Comparison of ENCODE assay signal across 7 mouse cellular contexts in the genomic region with DNA sequence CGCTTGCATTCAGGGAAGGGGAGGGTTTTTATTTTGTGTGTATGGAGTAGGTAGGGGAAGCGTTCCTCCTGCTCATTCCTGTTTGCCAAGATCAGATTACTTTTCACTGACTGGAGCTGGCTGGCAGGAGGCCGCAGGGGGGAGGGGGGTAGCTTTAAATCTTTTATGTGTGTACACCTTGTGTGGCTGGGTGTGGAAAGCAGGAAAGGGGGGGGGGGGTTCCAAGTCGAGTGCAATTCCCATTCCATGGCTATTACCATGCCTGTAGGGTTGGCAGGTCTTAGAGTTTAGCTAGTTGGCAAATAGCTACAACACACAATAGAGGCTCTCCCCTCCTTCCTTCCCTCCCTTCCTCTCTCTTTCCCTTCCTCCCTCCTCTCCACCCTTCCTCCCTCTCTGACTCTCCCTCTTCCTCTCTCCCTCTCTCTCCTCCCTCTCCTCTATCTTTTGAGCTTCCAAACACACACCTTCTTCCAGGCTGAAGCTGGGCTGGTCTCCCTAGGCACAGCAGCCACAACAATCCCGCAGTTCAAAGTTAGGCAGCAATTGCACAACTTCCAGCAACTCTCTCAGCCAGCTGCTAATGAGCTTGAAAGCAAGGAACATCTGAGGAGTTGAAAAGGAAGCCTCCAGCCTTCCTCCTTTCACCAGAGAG. TPM values are rescaled to one million over a fixed set of nuclear protein-coding genes. Genes with fewer than 3 reads are reported as not detected.
DNase-seq lines count a peak whose midpoint lies in the region; ATAC-seq and TF ChIP-seq lines count a peak whose summit lies in the region.

A gene (plus strand): TSS at position 416 of the 655 bp plus-strand sequence.

- H3K27ac ChIP-seq in forebrain, embryonic 13.5 days = no peak within 1 kb of the TSS
- H3K27ac ChIP-seq in hindbrain, embryonic 12.5 days = peak within 1 kb of the TSS; percentile 57; the same call in 1 of the 2 replicates
- H3K27ac ChIP-seq in limb, embryonic 14.5 days (replicated peaks; ENCODE audit: low read depth, low read length) = peak within 1 kb of the TSS; percentile 70
- no peak within 1 kb of the TSS for H3K27ac ChIP-seq in midbrain, postnatal 0 days (ENCODE audit: low read depth, low read length)

- peaks cover 7% of the 10 kb centered on the region; the same call in 1 of the 2 replicates for H3K4me1 ChIP-seq in forebrain, embryonic 13.5 days
- H3K4me1 ChIP-seq in hindbrain, embryonic 12.5 days = no peaks in the 10 kb centered on the region
- peaks cover 18% of the 10 kb centered on the region for H3K4me1 ChIP-seq in limb, embryonic 14.5 days (ENCODE audit: control insufficient read depth, insufficient read depth, low read length)
- H3K4me1 ChIP-seq in midbrain, postnatal 0 days (ENCODE audit: insufficient read depth, low read length) = no peaks in the 10 kb centered on the region

- H3K9me3 ChIP-seq in forebrain, embryonic 13.5 days (replicated peaks) = no peaks in the 10 kb centered on the region
- H3K9me3 ChIP-seq in hindbrain, embryonic 12.5 days (replicated peaks) = no peaks in the 10 kb centered on the region
- H3K9me3 ChIP-seq in limb, embryonic 14.5 days (ENCODE audit: control insufficient read depth, low read length) = no peaks in the 10 kb centered on the region
- H3K9me3 ChIP-seq in midbrain, postnatal 0 days (ENCODE audit: low read length) = no peaks in the 10 kb centered on the region

- TF ChIP-seq POLR2A in limb, embryonic 14.5 days (IDR thresholded peaks at IDR 0.05; ENCODE audit: borderline replicate concordance, extremely low read depth, insufficient read depth, insufficient read length) = no peak

- DNase-seq in embryo, embryonic 10.5 days (ENCODE audit: low spot score) = peak; percentile 62
- DNase-seq in limb, embryonic 14.5 days (ENCODE audit: low spot score) = peak; percentile 51
- no peak for DNase-seq in midbrain, postnatal 0 days (ENCODE audit: low spot score)
- DNase-seq in cerebellum, adult 9-11 months = no peak

- WGBS in forebrain, embryonic 13.5 days = 13% methylated on average over 5 of the region's 5 CpGs
- 8% methylated on average over 5 of the region's 5 CpGs for WGBS in hindbrain, embryonic 12.5 days
- WGBS in limb, embryonic 14.5 days = 3% methylated on average over 5 of the region's 5 CpGs
- WGBS in midbrain, postnatal 0 days = 16% methylated on average over 5 of the region's 5 CpGs

- H3K4me2 ChIP-seq in forebrain, embryonic 13.5 days = peak within 1 kb of the TSS; percentile 5; the same call in 1 of the 2 replicates
- H3K4me2 ChIP-seq in hindbrain, embryonic 12.5 days (replicated peaks) = peak within 1 kb of the TSS; percentile 22
- H3K4me2 ChIP-seq in limb, embryonic 14.5 days (replicated peaks; ENCODE audit: low read depth, low read length, severe bottlenecking) = peak within 1 kb of the TSS; percentile 41
- no peak within 1 kb of the TSS for H3K4me2 ChIP-seq in midbrain, postnatal 0 days (ENCODE audit: low read depth, low read length, poor library complexity, severe bottlenecking)

- no peak for TF ChIP-seq CTCF in midbrain, postnatal 0 days (IDR thresholded peaks at IDR 0.05)

- H3K4me3 ChIP-seq in forebrain, embryonic 13.5 days = no peak within 1 kb of the TSS
- H3K4me3 ChIP-seq in hindbrain, embryonic 12.5 days = peak within 1 kb of the TSS; percentile 20
- H3K4me3 ChIP-seq in limb, embryonic 14.5 days (replicated peaks; ENCODE audit: low read length) = peak within 1 kb of the TSS; percentile 28
- H3K4me3 ChIP-seq in midbrain, postnatal 0 days (ENCODE audit: low read depth, low read length) = 0 out of 2 replicates have a peak within 1 kb of the TSS, but pooled peaks have one; percentile 9

- no peak within 1 kb of the TSS for H3K9ac ChIP-seq in forebrain, embryonic 13.5 days
- H3K9ac ChIP-seq in hindbrain, embryonic 12.5 days = no peak within 1 kb of the TSS
- H3K9ac ChIP-seq in limb, embryonic 14.5 days (ENCODE audit: low read depth, low read length, severe bottlenecking) = peak within 1 kb of the TSS; percentile 49
- no peak within 1 kb of the TSS for H3K9ac ChIP-seq in midbrain, postnatal 0 days (replicated peaks; ENCODE audit: low read length, poor library complexity, severe bottlenecking)

- no peaks in the 10 kb centered on the region for H3K27me3 ChIP-seq in forebrain, embryonic 13.5 days
- no peaks in the 10 kb centered on the region for H3K27me3 ChIP-seq in hindbrain, embryonic 12.5 days
- H3K27me3 ChIP-seq in limb, embryonic 14.5 days (ENCODE audit: control insufficient read depth, insufficient read depth, low read length) = no peaks in the 10 kb centered on the region
- no peaks in the 10 kb centered on the region for H3K27me3 ChIP-seq in midbrain, postnatal 0 days (ENCODE audit: insufficient read depth, low read length)

- ATAC-seq in forebrain, embryonic 13.5 days = peak; percentile 83
- ATAC-seq in hindbrain, embryonic 12.5 days (ENCODE audit: low FRiP score) = peak; percentile 73
- ATAC-seq in limb, embryonic 14.5 days (ENCODE audit: low FRiP score, low read depth) = peak; percentile 88
- ATAC-seq in midbrain, postnatal 0 days (ENCODE audit: low FRiP score) = no peak; the same call in 1 of the 2 replicates
- no peak for ATAC-seq in inflammation-experienced regulatory T-cells, adult 6 months

- H3K36me3 ChIP-seq in forebrain, embryonic 13.5 days (ENCODE audit: poor library complexity, severe bottlenecking) = no peaks in the 10 kb centered on the region
- no peaks in the 10 kb centered on the region for H3K36me3 ChIP-seq in hindbrain, embryonic 12.5 days
- no peaks in the 10 kb centered on the region for H3K36me3 ChIP-seq in limb, embryonic 14.5 days (ENCODE audit: control insufficient read depth, insufficient read depth, low read length)
- H3K36me3 ChIP-seq in midbrain, postnatal 0 days (ENCODE audit: insufficient read depth, low read length) = no peaks in the 10 kb centered on the region

RNA-seq across cellular contexts. Expression of the gene that starts here (rescaled TPM):
- polyA plus RNA-seq in forebrain, embryonic 13.5 days (2015; fragmentation: Nextera tagmentation; extraction: Ambion mirVana) = 1.2 and 1.4 TPM in 2 replicates
- polyA plus RNA-seq in hindbrain, embryonic 12.5 days (2016; fragmentation: Nextera tagmentation; extraction: Ambion mirVana) = 2.5 and 2.9 TPM in 2 replicates
- 1.7 and 3.1 TPM in 2 replicates for polyA plus RNA-seq in limb, embryonic 14.5 days (2012; rRNA removed)
- polyA plus RNA-seq in limb, embryonic 14.5 days (2014; fragmentation: Nextera tagmentation; extraction: Ambion mirVana) = 4.3 and 5.3 TPM in 2 replicates
- 2.8 and 6.7 TPM in 2 replicates for total RNA-seq in midbrain, postnatal 0 days (2014; rRNA removed)
- polyA plus RNA-seq in midbrain, postnatal 0 days (2015; fragmentation: Nextera tagmentation; extraction: Ambion mirVana) = 3.3 and 4.0 TPM in 2 replicates
- polyA plus RNA-seq in inflammation-experienced regulatory T-cells, adult 6 months (2017; shearing (Covaris generic)) = under 1 TPM in 1 of 3 experiments, not detected in 2; 0.34 TPM

Comparison
In these comparisons a context has a peak if more than half of its experiments do, and no peak if none do; other contexts are left out.
1. DNase-seq: peak in embryo, embryonic 10.5 days (single experiment) and limb, embryonic 14.5 days (single experiment); none in midbrain, postnatal 0 days (single experiment) and cerebellum, adult 9-11 months (single experiment).
2. ATAC-seq: peak in forebrain, embryonic 13.5 days (single experiment), hindbrain, embryonic 12.5 days (single experiment) and limb, embryonic 14.5 days (single experiment); none in midbrain, postnatal 0 days (single experiment) and inflammation-experienced regulatory T-cells, adult 6 months (single experiment).
3. H3K27ac ChIP-seq: peak in hindbrain, embryonic 12.5 days (single experiment) and limb, embryonic 14.5 days (single experiment); none in forebrain, embryonic 13.5 days (single experiment) and midbrain, postnatal 0 days (single experiment).